In the genomic region with DNA sequence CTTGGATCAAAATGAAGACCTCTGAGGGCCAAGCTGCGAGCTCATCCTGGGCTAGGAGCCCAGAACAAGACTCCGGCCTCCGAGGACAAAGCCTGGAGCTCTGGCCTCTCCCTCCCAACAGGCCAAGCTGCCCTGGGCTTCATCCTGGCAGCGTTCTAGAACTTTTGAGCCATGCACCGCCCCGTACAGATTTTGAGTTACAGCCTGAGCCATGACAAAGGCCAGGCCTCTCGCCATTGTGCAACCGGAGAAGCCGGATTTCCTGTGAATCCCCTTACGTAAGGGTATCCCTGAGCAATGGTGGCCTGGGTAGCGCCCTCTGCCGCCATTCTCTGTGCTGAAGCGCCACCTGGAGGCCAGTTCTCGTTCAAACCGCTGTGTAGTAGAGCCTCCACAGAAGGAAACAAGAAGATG, we compare ENCODE assay signal across 8 mouse cellular contexts.
DNase-seq lines count a peak whose midpoint lies in the region; ATAC-seq and TF ChIP-seq lines count a peak whose summit lies in the region.

No protein-coding gene starts in this region.

- WGBS in forebrain, embryonic 12.5 days = 17% methylated on average over 15 of the region's 15 CpGs
- 2% methylated on average over 15 of the region's 15 CpGs for WGBS in heart, postnatal 0 days
- WGBS in liver, embryonic 16.5 days (ENCODE audit: insufficient replicate concordance) = 6% methylated on average over 15 of the region's 15 CpGs
- WGBS in neural tube, embryonic 13.5 days = 17% methylated on average over 15 of the region's 15 CpGs

- H3K36me3 ChIP-seq in forebrain, embryonic 12.5 days (replicated peaks) = no peaks in the 10 kb centered on the region
- no peaks in the 10 kb centered on the region for H3K36me3 ChIP-seq in heart, postnatal 0 days (replicated peaks; ENCODE audit: control insufficient read depth, insufficient read depth, low read length)
- no peaks in the 10 kb centered on the region for H3K36me3 ChIP-seq in liver, embryonic 16.5 days (ENCODE audit: control insufficient read depth, insufficient read depth)
- no peaks in the 10 kb centered on the region for H3K36me3 ChIP-seq in neural tube, embryonic 13.5 days
- no peaks in the 10 kb centered on the region for H3K36me3 ChIP-seq in testis, adult 2 months (ENCODE audit: control insufficient read depth, insufficient read depth, low read length)

- H3K4me2 ChIP-seq in forebrain, embryonic 12.5 days = peak overlapping the region; percentile 42
- H3K4me2 ChIP-seq in heart, postnatal 0 days (ENCODE audit: low read depth, low read length) = peak overlapping the region; percentile 40
- peak overlapping the region; percentile 51 for H3K4me2 ChIP-seq in liver, embryonic 16.5 days (ENCODE audit: low read depth, low read length)
- peak overlapping the region; percentile 43 for H3K4me2 ChIP-seq in neural tube, embryonic 13.5 days

- TF ChIP-seq EP300 in heart, postnatal 0 days (IDR thresholded peaks at IDR 0.05; ENCODE audit: low read depth) = peak; percentile 94

- peak overlapping the region; percentile 61 for H3K27ac ChIP-seq in forebrain, embryonic 12.5 days
- H3K27ac ChIP-seq in heart, postnatal 0 days (ENCODE audit: low read depth) = peak overlapping the region; percentile 70
- peak overlapping the region; percentile 37 for H3K27ac ChIP-seq in liver, embryonic 16.5 days (ENCODE audit: low read length)
- H3K27ac ChIP-seq in neural tube, embryonic 13.5 days (replicated peaks) = peak overlapping the region; percentile 29; the same call in 1 of the 2 replicates
- H3K27ac ChIP-seq in testis, adult 2 months (ENCODE audit: control insufficient read depth, insufficient read depth, low read depth, low read length) = peak overlapping the region; percentile 4; the same call in 1 of the 2 replicates

- peak; percentile 31; the same call in 1 of the 2 replicates for TF ChIP-seq POLR2A in testis, adult 2 months (IDR thresholded peaks at IDR 0.05; ENCODE audit: control insufficient read depth, low read depth, low read length)

- H3K9me3 ChIP-seq in forebrain, embryonic 12.5 days = no peaks in the 10 kb centered on the region
- H3K9me3 ChIP-seq in heart, postnatal 0 days (replicated peaks; ENCODE audit: control insufficient read depth, low read length) = no peaks in the 10 kb centered on the region
- no peaks in the 10 kb centered on the region for H3K9me3 ChIP-seq in liver, embryonic 16.5 days (replicated peaks; ENCODE audit: control insufficient read depth, low read length)
- no peaks in the 10 kb centered on the region for H3K9me3 ChIP-seq in neural tube, embryonic 13.5 days

- TF ChIP-seq CTCF in heart, postnatal 0 days (IDR thresholded peaks at IDR 0.05; ENCODE audit: low read depth) = peak; percentile 97
- TF ChIP-seq CTCF in testis, adult 2 months (IDR thresholded peaks at IDR 0.05; ENCODE audit: control insufficient read depth, insufficient read depth, insufficient replicate concordance, low read depth, low read length) = peak; percentile 81; the same call in 1 of the 2 replicates

- peak overlapping the region; percentile 3; the same call in 1 of the 2 replicates for H3K4me3 ChIP-seq in forebrain, embryonic 12.5 days (replicated peaks)
- 0 out of 2 replicates have a peak overlapping the region, but pooled peaks have one; percentile 5 for H3K4me3 ChIP-seq in heart, postnatal 0 days (ENCODE audit: low read depth, low read length)
- peak overlapping the region; percentile 20; the same call in 1 of the 2 replicates for H3K4me3 ChIP-seq in liver, embryonic 16.5 days (ENCODE audit: low read depth, low read length)
- H3K4me3 ChIP-seq in neural tube, embryonic 13.5 days = 0 out of 2 replicates have a peak overlapping the region, but pooled peaks have one; percentile 2
- peak overlapping the region; percentile 72 for H3K4me3 ChIP-seq in testis, adult 2 months (ENCODE audit: control insufficient read depth, low read depth, low read length)

- no peak overlapping the region for H3K9ac ChIP-seq in forebrain, embryonic 12.5 days
- H3K9ac ChIP-seq in heart, postnatal 0 days (replicated peaks; ENCODE audit: low read depth, low read length) = no peak overlapping the region
- H3K9ac ChIP-seq in liver, embryonic 16.5 days (ENCODE audit: low read depth, low read length) = no peak overlapping the region
- peak overlapping the region; percentile 31 for H3K9ac ChIP-seq in neural tube, embryonic 13.5 days

- DNase-seq in CD8-positive naive resting alpha-beta T cell, adult 2 months (ENCODE audit: low read depth in 2 of 2, low spot score in 2 of 2) = peak; percentile 75 to 84
- peak; percentile 86 for DNase-seq in c-Kit-positive CD71-negative TER-119-negative erythroid progenitor cells, embryonic 14.5 days (ENCODE audit: low read depth)
- peak; percentile 96 for DNase-seq in heart, postnatal 0 days (ENCODE audit: low spot score)
- DNase-seq in kidney, postnatal 4 days = peak; percentile 98 to 99

- H3K27me3 ChIP-seq in forebrain, embryonic 12.5 days = no peaks in the 10 kb centered on the region
- H3K27me3 ChIP-seq in heart, postnatal 0 days (ENCODE audit: control insufficient read depth, insufficient read depth, low read length) = no peaks in the 10 kb centered on the region
- no peaks in the 10 kb centered on the region for H3K27me3 ChIP-seq in liver, embryonic 16.5 days (ENCODE audit: control insufficient read depth, insufficient read depth, low read depth, low read length)
- no peaks in the 10 kb centered on the region for H3K27me3 ChIP-seq in neural tube, embryonic 13.5 days
- H3K27me3 ChIP-seq in testis, adult 2 months (ENCODE audit: control insufficient read depth, insufficient read depth, low read length) = no peaks in the 10 kb centered on the region

- peaks cover 8% of the 10 kb centered on the region for H3K4me1 ChIP-seq in forebrain, embryonic 12.5 days
- peaks cover 6% of the 10 kb centered on the region for H3K4me1 ChIP-seq in heart, postnatal 0 days (ENCODE audit: control insufficient read depth, insufficient read depth)
- H3K4me1 ChIP-seq in liver, embryonic 16.5 days (ENCODE audit: control insufficient read depth, low read depth, low read length) = no peaks in the 10 kb centered on the region; the same call in 1 of the 2 replicates
- peaks cover 10% of the 10 kb centered on the region; the same call in 1 of the 2 replicates for H3K4me1 ChIP-seq in neural tube, embryonic 13.5 days (replicated peaks)
- H3K4me1 ChIP-seq in testis, adult 2 months (ENCODE audit: control insufficient read depth, insufficient read depth, low read length) = peaks cover 4% of the 10 kb centered on the region

- peak; percentile 94 for ATAC-seq in forebrain, embryonic 12.5 days (ENCODE audit: low FRiP score)
- peak; percentile 94 for ATAC-seq in heart, postnatal 0 days (ENCODE audit: insufficient read depth, low read depth)
- peak; percentile 77 for ATAC-seq in liver, embryonic 16.5 days (ENCODE audit: low read depth)
- ATAC-seq in neural tube, embryonic 13.5 days (ENCODE audit: low read depth) = peak; percentile 97

Comparison
In these comparisons a context has a peak if more than half of its experiments do, and no peak if none do; other contexts are left out.
1. Peak in every context shown above with its lines: DNase-seq, ATAC-seq, H3K4me3 ChIP-seq and H3K27ac ChIP-seq.
2. H3K27ac ChIP-seq: peak in every context shown above with its lines; median percentile 70 in heart, postnatal 0 days; 61 in forebrain, embryonic 12.5 days; 37 in liver, embryonic 16.5 days; 29 in neural tube, embryonic 13.5 days; 4 in testis, adult 2 months.
3. H3K4me3 ChIP-seq: peak in every context shown above with its lines; median percentile 72 in testis, adult 2 months; 20 in liver, embryonic 16.5 days; 5 in heart, postnatal 0 days; 3 in forebrain, embryonic 12.5 days; 2 in neural tube, embryonic 13.5 days.